Mouse (Mus musculus): ENCODE measurements at regions not wholly inside any gene's neighbourhood (a gene's known extent, or its start where the extent isn't known, plus 50 kb on each side); places are given as distances from the start of the nearest gene placed in this dataset.
A peak's percentile ranks its signal among the peaks of the same experiment; 100 is the strongest.

GRCm38 (mm10) chr15:21836110-21836509 is 712.7 kb upstream of the Cdh18 start:
- H3K27me3 ChIP-seq (ENCODE audit: insufficient read depth, low read length) = no peaks in the 10 kb centered on the region
- no peaks in the 10 kb centered on the region for H3K9me3 ChIP-seq (ENCODE audit: low read length)
- H3K4me3 ChIP-seq (replicated peaks; ENCODE audit: low read length) = no peak overlapping the region
- TF ChIP-seq POU5F1 (IDR thresholded peaks at IDR 0.05; ENCODE audit: borderline replicate concordance, low read length) (no peak), NANOG (IDR thresholded peaks at IDR 0.05; ENCODE audit: borderline replicate concordance, low read length) (no peak), CTCF (conservative IDR thresholded peaks at IDR 0.05; ENCODE audit: low read length) (no peak)
- H3K4me1 ChIP-seq (replicated peaks; ENCODE audit: low read depth, low read length) = no peaks in the 10 kb centered on the region
- H3K36me3 ChIP-seq (ENCODE audit: insufficient read depth, low read length) = no peaks in the 10 kb centered on the region

GRCm38 (mm10) chr15:21858540-21858939 is 690.3 kb upstream of the Cdh18 start:
- H3K9me3 ChIP-seq (ENCODE audit: low read length) = peaks cover 31% of the 10 kb centered on the region
- TF ChIP-seq NANOG (IDR thresholded peaks at IDR 0.05; ENCODE audit: borderline replicate concordance, low read length) (no peak), POU5F1 (IDR thresholded peaks at IDR 0.05; ENCODE audit: borderline replicate concordance, low read length) (no peak), CTCF (conservative IDR thresholded peaks at IDR 0.05; ENCODE audit: low read length) (no peak)
- no peak overlapping the region for H3K4me3 ChIP-seq (replicated peaks; ENCODE audit: low read length)
- no peaks in the 10 kb centered on the region for H3K4me1 ChIP-seq (replicated peaks; ENCODE audit: low read depth, low read length)
- no peaks in the 10 kb centered on the region for H3K36me3 ChIP-seq (ENCODE audit: insufficient read depth, low read length)
- H3K27me3 ChIP-seq (ENCODE audit: insufficient read depth, low read length) = no peaks in the 10 kb centered on the region

GRCm38 (mm10) chr15:21885181-21885580 is 663.6 kb upstream of the Cdh18 start:
- H3K9me3 ChIP-seq (ENCODE audit: low read length) = peaks cover 26% of the 10 kb centered on the region
- no peak overlapping the region for H3K4me3 ChIP-seq (replicated peaks; ENCODE audit: low read length)
- TF ChIP-seq NANOG (IDR thresholded peaks at IDR 0.05; ENCODE audit: borderline replicate concordance, low read length) (no peak), POU5F1 (IDR thresholded peaks at IDR 0.05; ENCODE audit: borderline replicate concordance, low read length) (no peak), CTCF (conservative IDR thresholded peaks at IDR 0.05; ENCODE audit: low read length) (peak; percentile 62)
- H3K27me3 ChIP-seq (ENCODE audit: insufficient read depth, low read length) = no peaks in the 10 kb centered on the region
- no peaks in the 10 kb centered on the region for H3K36me3 ChIP-seq (ENCODE audit: insufficient read depth, low read length)
- H3K4me1 ChIP-seq (replicated peaks; ENCODE audit: low read depth, low read length) = no peaks in the 10 kb centered on the region
